Mouse (Mus musculus) heart, postnatal 25 days (tissue): ENCODE measurements around the gene Inpp5k. TPM values are rescaled to one million over a fixed set of nuclear protein-coding genes. Genes with fewer than 3 reads are reported as not detected.
"Not testable (repeated sequence)": the region's sequence is repeated elsewhere in the genome, so short reads cannot be mapped to it uniquely, and the experiment has no call there.

ENCODE experiments used
- DNase-seq: peaks from one replicate; pipeline ENCODE4 v3.0.0; 2022; ENCODE audit warnings: low spot score
- intact Hi-C: fragments of 180-260 bp; cut with DNase I; formaldehyde crosslinking; loops from one replicate; pipeline ENCODE4 v1.15.1; 2025
- total RNA-seq, 2 experiments: library from RNA; stranded (reverse); gene quantifications; 2 replicates each; pipeline ENCODE4 v1.2.3; 2021

Gene Inpp5k
- total RNA-seq, 2 experiments from 2014 or later = 27.8 to 29.8 TPM

GRCm38 (mm10) chr11:75669176-75669852 is 38.5 kb downstream of the Inpp5k start:
- no peak for DNase-seq
- intact Hi-C loops = no loop called here

GRCm38 (mm10) chr11:75669853-75670200 is 39.0 kb downstream of the Inpp5k start:
- intact Hi-C loops = no loop called here
- DNase-seq = no peak

DNA sequence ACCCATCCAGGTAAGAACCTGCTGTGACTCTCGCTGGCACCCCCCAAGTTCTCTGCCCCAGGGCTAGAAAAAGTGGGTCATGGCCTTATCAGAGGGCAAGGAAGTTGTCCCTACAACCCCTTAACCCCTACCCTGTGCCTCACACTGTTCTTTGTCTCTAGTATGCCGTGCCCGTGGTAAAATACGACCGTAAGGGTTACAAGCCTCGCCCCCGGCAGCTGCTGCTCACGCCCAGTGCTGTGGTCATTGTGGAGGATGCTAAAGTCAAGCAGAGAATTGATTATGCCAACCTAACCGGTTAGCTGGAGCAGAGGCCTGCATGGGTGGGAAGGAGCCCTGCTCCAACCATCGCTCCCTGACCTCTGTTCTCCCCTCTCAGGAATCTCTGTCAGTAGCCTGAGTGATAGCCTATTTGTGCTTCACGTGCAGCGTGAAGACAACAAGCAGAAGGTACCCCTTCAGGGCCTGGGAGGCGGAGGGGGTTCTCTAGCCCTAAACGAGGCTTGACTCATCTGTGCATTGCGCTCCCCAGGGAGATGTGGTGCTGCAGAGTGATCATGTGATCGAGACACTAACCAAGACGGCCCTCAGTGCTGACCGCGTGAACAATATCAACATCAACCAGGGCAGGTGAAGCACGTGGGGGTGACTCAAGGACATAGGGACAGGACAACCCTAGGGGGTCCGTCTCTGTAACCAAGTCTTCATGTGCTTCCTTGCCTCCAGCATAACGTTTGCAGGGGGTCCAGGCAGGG is 40.8 kb downstream of the Inpp5k start:
- intact Hi-C loops = no loop called here
- no peak for DNase-seq

GRCm38 (mm10) chr11:75673411-75673810 is 42.6 kb downstream of the Inpp5k start:
- intact Hi-C loops = no loop called here
- DNase-seq = no peak

DNA sequence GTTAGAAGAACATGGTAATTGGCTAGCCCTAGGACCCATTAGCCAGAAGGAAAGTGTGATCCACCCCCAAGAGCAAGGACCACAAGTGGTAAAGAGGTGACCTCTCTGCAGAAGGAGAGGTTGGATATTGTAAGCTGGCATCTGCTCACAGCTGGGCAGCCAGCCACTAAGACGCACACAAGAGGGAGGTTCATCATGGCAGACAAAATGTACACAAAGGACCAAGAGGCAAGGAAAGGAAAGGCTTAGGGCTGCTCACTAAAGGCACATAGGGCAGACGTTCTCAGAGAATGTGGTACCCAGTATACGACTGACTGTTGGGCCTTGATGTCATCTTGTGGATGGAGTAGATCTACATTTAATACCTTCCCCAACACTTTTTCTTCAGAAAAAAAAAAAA is 44.1 kb downstream of the Inpp5k start:
- intact Hi-C loops = loop anchor here (5.0 kb wide), 1 partner anchor 43 kb away; the partner anchor contains the start of gene Inpp5k
- no peak for DNase-seq

- intact Hi-C loops = loop anchor here (1.0 to 5.0 kb wide), 2 partner anchors 24 to 46 kb away; partner anchors contain the start of gene Inpp5k
- no peak for DNase-seq
These were observed 47.3 kb downstream of the Inpp5k start for GRCm38 (mm10) chr11:75677881-75678746.

GRCm38 (mm10) chr11:75678747-75679438 is 48.1 kb downstream of the Inpp5k start, which contains the start of gene Crk:
Gene Crk, plus strand, starts transcription at chr11:75679259.
- intact Hi-C loops = loop anchor here (1.0 to 5.0 kb wide), 2 partner anchors 25 to 47 kb away; partner anchors contain the start of gene Inpp5k
- peak; percentile 97 for DNase-seq

GRCm38 (mm10) chr11:75679439-75680171 is 48.8 kb downstream of the Inpp5k start:
- peak; percentile 55 for DNase-seq

GRCm38 (mm10) chr11:75684462-75684861 is 53.7 kb downstream of the Inpp5k start:
- intact Hi-C loops = no loop called here
- DNase-seq = no peak

More at GRCm38 (mm10) chr11:75679439-75680171, 48.8 kb downstream of the Inpp5k start:
- intact Hi-C loops = loop anchor here (5.0 kb wide), 1 partner anchor 47 kb away; the partner anchor contains the start of gene Inpp5k

DNA sequence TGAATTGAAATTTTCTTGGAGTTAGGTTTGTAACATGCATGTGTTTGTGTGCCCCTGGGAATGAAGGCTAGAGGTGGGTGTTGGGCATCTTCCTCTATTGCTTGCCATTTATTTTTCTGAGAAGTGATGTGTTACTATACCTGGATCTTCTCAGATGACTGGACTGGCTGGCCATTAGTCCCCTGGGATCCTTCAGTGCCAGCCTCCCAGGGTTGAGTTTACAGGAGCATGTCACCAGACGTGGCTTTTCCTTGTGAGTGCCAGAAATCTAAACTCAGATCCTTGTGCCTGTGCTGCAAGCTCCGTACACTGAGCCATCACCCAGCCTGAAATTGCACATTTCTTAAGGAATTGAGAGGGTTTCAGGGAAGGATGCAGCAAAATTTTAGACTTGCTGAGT is 54.2 kb downstream of the Inpp5k start:
- intact Hi-C loops = no loop called here
- DNase-seq = no peak

DNA sequence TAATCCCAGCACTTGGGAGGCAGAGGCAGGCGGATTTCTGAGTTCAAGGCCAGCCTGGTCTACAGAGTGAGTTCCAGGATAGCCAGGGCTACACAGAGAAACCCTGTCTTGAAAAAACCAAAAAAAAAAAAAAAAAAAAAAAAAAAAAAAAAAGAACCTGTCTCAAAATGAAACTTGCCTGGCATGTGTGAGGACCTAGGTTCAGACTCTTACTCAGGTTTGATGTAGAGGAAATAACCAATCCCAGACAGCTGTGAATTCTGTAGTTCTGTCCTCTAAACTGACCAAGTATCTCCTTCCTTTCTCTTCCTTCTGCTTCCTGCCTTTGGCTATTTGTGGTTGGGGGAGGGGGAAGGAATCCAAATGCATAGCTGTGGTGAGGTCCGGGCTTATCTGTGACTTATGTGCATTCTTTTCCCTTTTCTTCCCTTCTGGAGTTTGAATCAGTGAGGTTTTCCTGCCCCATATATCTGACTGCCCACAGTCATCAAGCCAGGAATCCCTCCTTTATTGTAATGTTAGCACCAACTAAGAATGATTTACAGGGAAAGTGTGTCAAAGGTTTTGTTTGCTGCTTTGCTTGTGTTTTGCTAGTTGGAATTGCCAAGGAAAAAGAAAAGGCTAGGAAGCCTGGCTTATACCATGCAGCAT is 56.7 kb downstream of the Inpp5k start:
- intact Hi-C loops = no loop called here
- no peak for DNase-seq

GRCm38 (mm10) chr11:75688132-75688531 is 57.3 kb downstream of the Inpp5k start:
- no peak for DNase-seq
- intact Hi-C loops = no loop called here

DNA sequence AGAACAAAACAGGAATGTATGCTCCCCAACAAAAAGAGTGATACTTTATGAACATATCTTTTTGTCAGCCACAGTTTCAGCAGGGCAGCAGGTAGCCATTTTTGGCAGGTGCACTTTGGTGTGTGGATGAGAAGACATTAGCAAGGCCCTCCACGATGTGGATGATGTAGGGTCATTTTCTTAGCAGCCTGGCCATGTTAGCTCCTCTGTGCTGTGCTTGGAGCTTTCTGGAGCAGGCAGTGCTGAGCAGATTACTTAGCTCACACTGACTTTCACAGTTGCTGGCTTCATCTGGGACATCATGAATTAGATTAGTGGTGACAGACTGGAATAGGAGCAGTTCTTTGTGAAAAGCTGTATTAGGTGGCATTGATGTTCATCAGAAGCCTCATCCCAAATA is 59.2 kb downstream of the Inpp5k start:
- intact Hi-C loops = no loop called here
- DNase-seq = no peak

- intact Hi-C loops = no loop called here
- DNase-seq = no peak
These were observed 60.3 kb downstream of the Inpp5k start for GRCm38 (mm10) chr11:75691047-75691446.

GRCm38 (mm10) chr11:75693570-75693969 is 62.8 kb downstream of the Inpp5k start:
- intact Hi-C loops = no loop called here
- DNase-seq = no peak

GRCm38 (mm10) chr11:75697464-75697863 is 66.7 kb downstream of the Inpp5k start:
- intact Hi-C loops, DNase-seq: not testable (repeated sequence)
